Mouse (Mus musculus): Measurements from ENCODE around the gene Oas3.
"Not testable (repeated sequence)": the region's sequence is repeated elsewhere in the genome, so short reads cannot be mapped to it uniquely, and the experiment has no call there.

DNA sequence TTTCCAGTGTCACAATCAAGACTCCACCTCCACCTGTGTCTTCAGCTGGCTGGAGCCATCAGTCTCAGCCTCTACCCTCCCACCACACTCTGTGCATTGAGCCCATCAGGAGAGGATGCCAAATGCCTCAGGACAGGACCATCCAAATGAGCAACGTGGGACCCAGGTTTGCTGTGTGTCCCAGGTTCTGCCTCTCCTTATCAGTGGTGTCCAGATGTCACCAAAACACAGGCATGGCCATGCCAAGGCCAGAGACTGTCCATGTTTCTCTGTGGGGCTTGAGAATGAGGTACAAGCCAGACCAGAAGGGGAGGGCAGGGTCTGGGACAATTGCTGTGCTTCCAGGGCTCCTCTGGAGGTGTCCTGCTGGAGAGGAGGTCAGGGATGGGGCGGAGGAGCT lies 21.5 kb upstream of the Oas3 start:
- not testable (repeated sequence) for TF ChIP-seq MAFK (IDR thresholded peaks at IDR 0.05; ENCODE audit: insufficient read depth, low read depth, low read length); CHD2 (IDR thresholded peaks at IDR 0.05; ENCODE audit: low read depth, low read length)

Measured in ES-E14 (cell line).